Mouse (Mus musculus): ENCODE measurements around the gene Gal3st1. TPM values are rescaled to one million over a fixed set of nuclear protein-coding genes. Genes with fewer than 3 reads are reported as not detected.

The Gal3st1 gene
- polyA plus RNA-seq, 1 experiment from 2014 or later, result 9.5 TPM

GRCm38 (mm10) chr11:3983863-3984745 lies 668 bp downstream of the Gal3st1 start:
- Histone ChIP-seq H3K4me3 (peak overlapping the region; percentile 47), H3K4me2 (peak overlapping the region; percentile 75), H3K9ac (peak overlapping the region; percentile 53), H3K36me3 (peaks cover 18% of the 10 kb centered on the region), H3K27ac (replicated peaks) (peak overlapping the region; percentile 25; the same call in 1 of the 2 replicates), H3K27me3 (0 out of 2 replicates have a peak, but pooled peaks cover 2% of the 10 kb centered on the region), H3K4me1 (replicated peaks) (peaks cover 12% of the 10 kb centered on the region), H3K9me3 (no peaks in the 10 kb centered on the region)
- ATAC-seq (ENCODE audit: low FRiP score, low read depth), result peak; percentile 71
- WGBS, result 9% methylated on average over 15 of the region's 15 CpGs

GRCm38 (mm10) chr11:3989748-3990147 lies 6.3 kb downstream of the Gal3st1 start:
- Histone ChIP-seq H3K9ac (no peak overlapping the region), H3K4me2 (no peak overlapping the region), H3K36me3 (no peaks in the 10 kb centered on the region), H3K4me3 (no peak overlapping the region), H3K27me3 (no peaks in the 10 kb centered on the region), H3K27ac (replicated peaks) (no peak overlapping the region), H3K9me3 (no peaks in the 10 kb centered on the region), H3K4me1 (replicated peaks) (no peaks in the 10 kb centered on the region)
- WGBS, result 33% methylated on average over 3 of the region's 3 CpGs
- no peak for ATAC-seq (ENCODE audit: low FRiP score, low read depth)

GRCm38 (mm10) chr11:3993132-3993531 lies 9.7 kb downstream of the Gal3st1 start:
- Histone ChIP-seq H3K27ac (replicated peaks) (no peak overlapping the region), H3K36me3 (no peaks in the 10 kb centered on the region), H3K27me3 (peaks cover 18% of the 10 kb centered on the region), H3K9me3 (no peaks in the 10 kb centered on the region), H3K4me3 (no peak overlapping the region), H3K4me1 (replicated peaks) (peaks cover 5% of the 10 kb centered on the region; the same call in 1 of the 2 replicates), H3K4me2 (no peak overlapping the region), H3K9ac (no peak overlapping the region)
- no peak for ATAC-seq (ENCODE audit: low FRiP score, low read depth)
- 80% methylated on average over 6 of the region's 6 CpGs for WGBS

GRCm38 (mm10) chr11:3993914-3994313 lies 10.5 kb downstream of the Gal3st1 start:
- Histone ChIP-seq H3K27ac (replicated peaks) (no peak overlapping the region), H3K4me1 (replicated peaks) (peaks cover 11% of the 10 kb centered on the region; the same call in 1 of the 2 replicates), H3K9ac (no peak overlapping the region), H3K27me3 (peaks cover 26% of the 10 kb centered on the region), H3K36me3 (no peaks in the 10 kb centered on the region), H3K4me3 (no peak overlapping the region), H3K9me3 (no peaks in the 10 kb centered on the region), H3K4me2 (no peak overlapping the region)
- WGBS, result 80% methylated on average over 6 of the region's 6 CpGs
- no peak for ATAC-seq (ENCODE audit: low FRiP score, low read depth)

- Histone ChIP-seq H3K4me1 (replicated peaks) (peaks cover 11% of the 10 kb centered on the region; the same call in 1 of the 2 replicates), H3K36me3 (no peaks in the 10 kb centered on the region), H3K27ac (replicated peaks) (no peak overlapping the region), H3K4me2 (no peak overlapping the region), H3K9me3 (no peaks in the 10 kb centered on the region), H3K9ac (no peak overlapping the region), H3K27me3 (peaks cover 41% of the 10 kb centered on the region), H3K4me3 (no peak overlapping the region)
- ATAC-seq (ENCODE audit: low FRiP score, low read depth), result no peak
- 82% methylated on average over 5 of the region's 5 CpGs for WGBS
Observed at GRCm38 (mm10) chr11:3995511-3995910, 12.1 kb downstream of the Gal3st1 start.

- Histone ChIP-seq H3K27ac (replicated peaks) (no peak overlapping the region), H3K9ac (no peak overlapping the region), H3K4me1 (replicated peaks) (peaks cover 11% of the 10 kb centered on the region; the same call in 1 of the 2 replicates), H3K27me3 (peaks cover 46% of the 10 kb centered on the region), H3K36me3 (no peaks in the 10 kb centered on the region), H3K4me3 (no peak overlapping the region), H3K9me3 (no peaks in the 10 kb centered on the region), H3K4me2 (no peak overlapping the region)
- WGBS, result 93% methylated on average over 3 of the region's 3 CpGs
- ATAC-seq (ENCODE audit: low FRiP score, low read depth), result no peak
Observed at GRCm38 (mm10) chr11:3996840-3997239, 13.4 kb downstream of the Gal3st1 start.

- 8% methylated on average over 66 of the region's 66 CpGs for WGBS
- no peak overlapping the region for H3K27ac ChIP-seq (replicated peaks)
- ATAC-seq (ENCODE audit: low FRiP score, low read depth), result 0 out of 2 replicates have a peak, but pooled peaks have one; percentile 19
- H3K4me2 ChIP-seq, result peak overlapping the region; percentile 47
- peaks cover 46% of the 10 kb centered on the region for H3K27me3 ChIP-seq
- H3K36me3 ChIP-seq, result no peaks in the 10 kb centered on the region
- no peak overlapping the region for H3K9ac ChIP-seq
- peak overlapping the region; percentile 29 for H3K4me3 ChIP-seq
- H3K9me3 ChIP-seq, result no peaks in the 10 kb centered on the region
- H3K4me1 ChIP-seq (replicated peaks), result peaks cover 11% of the 10 kb centered on the region; the same call in 1 of the 2 replicates
Observed at GRCm38 (mm10) chr11:3997978-3998720, 14.7 kb downstream of the Gal3st1 start.

- Histone ChIP-seq H3K4me3 (no peak overlapping the region), H3K36me3 (no peaks in the 10 kb centered on the region), H3K9me3 (no peaks in the 10 kb centered on the region), H3K9ac (no peak overlapping the region), H3K4me1 (replicated peaks) (peaks cover 11% of the 10 kb centered on the region; the same call in 1 of the 2 replicates), H3K27me3 (peaks cover 46% of the 10 kb centered on the region), H3K4me2 (no peak overlapping the region), H3K27ac (replicated peaks) (no peak overlapping the region)
- WGBS, result 77% methylated on average over 5 of the region's 5 CpGs
- ATAC-seq (ENCODE audit: low FRiP score, low read depth), result no peak
Observed at GRCm38 (mm10) chr11:3999547-3999946, 16.1 kb downstream of the Gal3st1 start.

GRCm38 (mm10) chr11:4001603-4002002 lies 18.2 kb downstream of the Gal3st1 start:
- 8% methylated on average over 5 of the region's 5 CpGs for WGBS
- H3K27me3 ChIP-seq, result peaks cover 43% of the 10 kb centered on the region
- 0 out of 2 replicates have a peak, but pooled peaks have one; percentile 61 for ATAC-seq (ENCODE audit: low FRiP score, low read depth)
- H3K36me3 ChIP-seq, result no peaks in the 10 kb centered on the region
- no peaks in the 10 kb centered on the region for H3K9me3 ChIP-seq
- no peak overlapping the region for H3K27ac ChIP-seq (replicated peaks)
- H3K4me1 ChIP-seq (replicated peaks), result peaks cover 11% of the 10 kb centered on the region; the same call in 1 of the 2 replicates
- no peak overlapping the region for H3K4me3 ChIP-seq
- no peak overlapping the region for H3K9ac ChIP-seq
- H3K4me2 ChIP-seq, result no peak overlapping the region

GRCm38 (mm10) chr11:4005220-4005805 lies 21.9 kb downstream of the Gal3st1 start:
- Histone ChIP-seq H3K4me3 (no peak overlapping the region), H3K4me2 (no peak overlapping the region), H3K9me3 (no peaks in the 10 kb centered on the region), H3K4me1 (replicated peaks) (no peaks in the 10 kb centered on the region), H3K27me3 (peaks cover 7% of the 10 kb centered on the region), H3K27ac (replicated peaks) (no peak overlapping the region), H3K36me3 (no peaks in the 10 kb centered on the region), H3K9ac (no peak overlapping the region)
- 72% methylated on average over 5 of the region's 5 CpGs for WGBS
- ATAC-seq (ENCODE audit: low FRiP score, low read depth), result no peak

GRCm38 (mm10) chr11:4006462-4006861 lies 23.0 kb downstream of the Gal3st1 start:
- Histone ChIP-seq H3K9me3 (no peaks in the 10 kb centered on the region), H3K4me2 (no peak overlapping the region), H3K4me3 (no peak overlapping the region), H3K36me3 (no peaks in the 10 kb centered on the region), H3K4me1 (replicated peaks) (no peaks in the 10 kb centered on the region), H3K27ac (replicated peaks) (no peak overlapping the region), H3K27me3 (no peaks in the 10 kb centered on the region), H3K9ac (no peak overlapping the region)
- ATAC-seq (ENCODE audit: low FRiP score, low read depth), result no peak
- WGBS, result 85% methylated on average over 3 of the region's 3 CpGs
